Mouse (Mus musculus): Measurements from ENCODE around the gene Pilrb2. TPM values are rescaled to one million over a fixed set of nuclear protein-coding genes. Genes with fewer than 3 reads are reported as not detected.

Pilrb2 gene
- total and polyA plus RNA-seq, 3 experiments: not detected

Other genes with a start within 250 kb of the Pilrb2 start
Only the 20 nearest of the 21 such genes appear.
- 0.13 TPM in 2 replicates for gene Fbxo24, start 242.8 kb downstream of the Pilrb2 start, total RNA-seq (2012; rRNA removed)
- not detected in 2 replicates for gene Fbxo24, start 242.8 kb downstream of the Pilrb2 start, total RNA-seq (2014; rRNA removed)
- gene Fbxo24, start 242.8 kb downstream of the Pilrb2 start, polyA plus RNA-seq (2012; ENCODE audit: insufficient read length, low read depth): 0.24 and 0.26 TPM in 2 replicates
- 20.0 and 25.6 TPM in 2 replicates for gene Lrch4, start 242.7 kb downstream of the Pilrb2 start, total RNA-seq (2012; rRNA removed)
- gene Lrch4, start 242.7 kb downstream of the Pilrb2 start, total RNA-seq (2014; rRNA removed): 9.0 and 9.9 TPM in 2 replicates
- gene Lrch4, start 242.7 kb downstream of the Pilrb2 start, polyA plus RNA-seq (2012; ENCODE audit: insufficient read length, low read depth): 47.9 and 62.1 TPM in 2 replicates
- gene Gm20605, start 242.6 kb downstream of the Pilrb2 start, total RNA-seq (2012; rRNA removed): 1.1 and 1.5 TPM in 2 replicates
- 0.50 and 1.1 TPM in 2 replicates for gene Gm20605, start 242.6 kb downstream of the Pilrb2 start, total RNA-seq (2014; rRNA removed)
- gene Gm20605, start 242.6 kb downstream of the Pilrb2 start, polyA plus RNA-seq (2012; ENCODE audit: insufficient read length, low read depth): 7.4 and 9.0 TPM in 2 replicates
- gene Sap25, start 230.5 kb downstream of the Pilrb2 start, total RNA-seq (2012; rRNA removed): 2.2 and 2.4 TPM in 2 replicates
- 0.72 and 2.1 TPM in 2 replicates for gene Sap25, start 230.5 kb downstream of the Pilrb2 start, total RNA-seq (2014; rRNA removed)
- gene Sap25, start 230.5 kb downstream of the Pilrb2 start, polyA plus RNA-seq (2012; ENCODE audit: insufficient read length, low read depth): 12.1 and 16.6 TPM in 2 replicates
- gene Irs3, start 226.1 kb downstream of the Pilrb2 start, total RNA-seq (2012; rRNA removed): not detected in 2 replicates
- not detected in 2 replicates for gene Irs3, start 226.1 kb downstream of the Pilrb2 start, total RNA-seq (2014; rRNA removed)
- not detected in 2 replicates for gene Irs3, start 226.1 kb downstream of the Pilrb2 start, polyA plus RNA-seq (2012; ENCODE audit: insufficient read length, low read depth)
- 8.7 and 10.0 TPM in 2 replicates for gene Agfg2, start 187.1 kb downstream of the Pilrb2 start, total RNA-seq (2012; rRNA removed)
- gene Agfg2, start 187.1 kb downstream of the Pilrb2 start, total RNA-seq (2014; rRNA removed): 11.5 and 13.4 TPM in 2 replicates
- 16.7 and 16.8 TPM in 2 replicates for gene Agfg2, start 187.1 kb downstream of the Pilrb2 start, polyA plus RNA-seq (2012; ENCODE audit: insufficient read length, low read depth)
- gene Nyap1, start 130.2 kb downstream of the Pilrb2 start, total RNA-seq (2012; rRNA removed): 0.67 and 1.4 TPM in 2 replicates
- 0.28 and 0.34 TPM in 2 replicates for gene Nyap1, start 130.2 kb downstream of the Pilrb2 start, total RNA-seq (2014; rRNA removed)
- 0.35 and 0.43 TPM in 2 replicates for gene Nyap1, start 130.2 kb downstream of the Pilrb2 start, polyA plus RNA-seq (2012; ENCODE audit: insufficient read length, low read depth)
- 32.0 and 39.9 TPM in 2 replicates for gene Tsc22d4, start 126.1 kb downstream of the Pilrb2 start, total RNA-seq (2012; rRNA removed)
- 26.4 and 28.2 TPM in 2 replicates for gene Tsc22d4, start 126.1 kb downstream of the Pilrb2 start, total RNA-seq (2014; rRNA removed)
- 91.2 and 103 TPM in 2 replicates for gene Tsc22d4, start 126.1 kb downstream of the Pilrb2 start, polyA plus RNA-seq (2012; ENCODE audit: insufficient read length, low read depth)
- 31.6 and 34.6 TPM in 2 replicates for gene Ppp1r35, start 93.0 kb downstream of the Pilrb2 start, total RNA-seq (2012; rRNA removed)
- 11.8 and 17.3 TPM in 2 replicates for gene Ppp1r35, start 93.0 kb downstream of the Pilrb2 start, total RNA-seq (2014; rRNA removed)
- gene Ppp1r35, start 93.0 kb downstream of the Pilrb2 start, polyA plus RNA-seq (2012; ENCODE audit: insufficient read length, low read depth): 23.3 and 24.1 TPM in 2 replicates
- 32.7 and 38.5 TPM in 2 replicates for gene Mepce, start 84.2 kb downstream of the Pilrb2 start, total RNA-seq (2012; rRNA removed)
- 31.1 and 37.3 TPM in 2 replicates for gene Mepce, start 84.2 kb downstream of the Pilrb2 start, total RNA-seq (2014; rRNA removed)
- gene Mepce, start 84.2 kb downstream of the Pilrb2 start, polyA plus RNA-seq (2012; ENCODE audit: insufficient read length, low read depth): 42.4 and 43.7 TPM in 2 replicates
- 1.3 and 1.9 TPM in 2 replicates for gene Zcwpw1, start 84.0 kb downstream of the Pilrb2 start, total RNA-seq (2012; rRNA removed)
- 2.3 and 3.0 TPM in 2 replicates for gene Zcwpw1, start 84.0 kb downstream of the Pilrb2 start, total RNA-seq (2014; rRNA removed)
- gene Zcwpw1, start 84.0 kb downstream of the Pilrb2 start, polyA plus RNA-seq (2012; ENCODE audit: insufficient read length, low read depth): 1.5 and 2.8 TPM in 2 replicates
- 0.08 and 0.13 TPM in 2 replicates for gene Pilra, start 35.5 kb downstream of the Pilrb2 start, total RNA-seq (2012; rRNA removed)
- gene Pilra, start 35.5 kb downstream of the Pilrb2 start, total RNA-seq (2014; rRNA removed): not detected in 2 replicates
- gene Pilra, start 35.5 kb downstream of the Pilrb2 start, polyA plus RNA-seq (2012; ENCODE audit: insufficient read length, low read depth): 0.42 and 0.66 TPM in 2 replicates
- not detected in 2 replicates for gene Pilrb1, start 13.7 kb downstream of the Pilrb2 start, total RNA-seq (2012; rRNA removed)
- not detected in 2 replicates for gene Pilrb1, start 13.7 kb downstream of the Pilrb2 start, total RNA-seq (2014; rRNA removed)
- not detected in 2 replicates for gene Pilrb1, start 13.7 kb downstream of the Pilrb2 start, polyA plus RNA-seq (2012; ENCODE audit: insufficient read length, low read depth)
- gene Cyp3a13, start 49.8 kb upstream of the Pilrb2 start, total RNA-seq (2012; rRNA removed): not detected in 2 replicates
- not detected in 2 replicates for gene Cyp3a13, start 49.8 kb upstream of the Pilrb2 start, total RNA-seq (2014; rRNA removed)
- 0.16 TPM in 1 of 2 replicates, not detected in the other for gene Cyp3a13, start 49.8 kb upstream of the Pilrb2 start, polyA plus RNA-seq (2012; ENCODE audit: insufficient read length, low read depth)
- not detected in 2 replicates for gene Gjc3, start 91.3 kb upstream of the Pilrb2 start, total RNA-seq (2012; rRNA removed)
- gene Gjc3, start 91.3 kb upstream of the Pilrb2 start, total RNA-seq (2014; rRNA removed): not detected in 2 replicates
- not detected in 2 replicates for gene Gjc3, start 91.3 kb upstream of the Pilrb2 start, polyA plus RNA-seq (2012; ENCODE audit: insufficient read length, low read depth)
- not detected in 2 replicates for gene Azgp1, start 109.7 kb upstream of the Pilrb2 start, total RNA-seq (2012; rRNA removed)
- not detected in 2 replicates for gene Azgp1, start 109.7 kb upstream of the Pilrb2 start, total RNA-seq (2014; rRNA removed)
- not detected in 2 replicates for gene Azgp1, start 109.7 kb upstream of the Pilrb2 start, polyA plus RNA-seq (2012; ENCODE audit: insufficient read length, low read depth)
- gene Smok3a, start 149.4 kb upstream of the Pilrb2 start, total RNA-seq (2012; rRNA removed): not detected in 2 replicates
- not detected in 2 replicates for gene Smok3a, start 149.4 kb upstream of the Pilrb2 start, total RNA-seq (2014; rRNA removed)
- gene Smok3a, start 149.4 kb upstream of the Pilrb2 start, polyA plus RNA-seq (2012; ENCODE audit: insufficient read length, low read depth): not detected in 2 replicates
- gene Smok3b, start 149.6 kb upstream of the Pilrb2 start, total RNA-seq (2012; rRNA removed): not detected in 2 replicates
- gene Smok3b, start 149.6 kb upstream of the Pilrb2 start, total RNA-seq (2014; rRNA removed): not detected in 2 replicates
- gene Smok3b, start 149.6 kb upstream of the Pilrb2 start, polyA plus RNA-seq (2012; ENCODE audit: insufficient read length, low read depth): not detected in 2 replicates
- not detected in 2 replicates for gene Smok3c, start 181.4 kb upstream of the Pilrb2 start, total RNA-seq (2012; rRNA removed)
- gene Smok3c, start 181.4 kb upstream of the Pilrb2 start, total RNA-seq (2014; rRNA removed): not detected in 2 replicates
- gene Smok3c, start 181.4 kb upstream of the Pilrb2 start, polyA plus RNA-seq (2012; ENCODE audit: insufficient read length, low read depth): not detected in 2 replicates
- 9.5 and 10.5 TPM in 2 replicates for gene Zkscan1, start 213.3 kb upstream of the Pilrb2 start, total RNA-seq (2012; rRNA removed)
- gene Zkscan1, start 213.3 kb upstream of the Pilrb2 start, total RNA-seq (2014; rRNA removed): 10.7 and 12.0 TPM in 2 replicates
- gene Zkscan1, start 213.3 kb upstream of the Pilrb2 start, polyA plus RNA-seq (2012; ENCODE audit: insufficient read length, low read depth): 8.9 and 9.2 TPM in 2 replicates

Measured in CH12.LX (cell line).